Mouse (Mus musculus) heart, embryonic 10.5 days (tissue): ENCODE measurements at regions not wholly inside any gene's neighbourhood (a gene's known extent, or its start where the extent isn't known, plus 50 kb on each side); places are given as distances from the start of the nearest gene placed in this dataset.

Experiments
- DNase-seq: peaks from one replicate; pipeline ENCODE4 v3.0.0-alpha.2; 2017; ENCODE audit warnings: low spot score
- H3K27ac ChIP-seq: fragments of 300-500 bp; sonication (generic); 2 replicates; pipeline ENCODE4 v1.5.1; 2016; ENCODE audit warnings: mild to moderate bottlenecking
- H3K27me3 ChIP-seq: fragments of 300-500 bp; sonication (generic); 2 replicates; pipeline ENCODE4 v1.6.1; 2016; ENCODE audit warnings: mild to moderate bottlenecking; ENCODE audit not compliant: poor library complexity, insufficient read depth, severe bottlenecking
- H3K36me3 ChIP-seq: fragments of 300-500 bp; sonication (generic); 2 replicates; pipeline ENCODE4 v1.6.1; 2016; ENCODE audit warnings: mild to moderate bottlenecking, moderate library complexity
- H3K4me1 ChIP-seq: fragments of 300-500 bp; sonication (generic); 2 replicates; pipeline ENCODE4 v1.6.1; 2016; ENCODE audit warnings: mild to moderate bottlenecking
- H3K4me3 ChIP-seq: fragments of 300-500 bp; sonication (generic); 2 replicates; pipeline ENCODE4 v1.5.1; 2016; ENCODE audit warnings: mild to moderate bottlenecking, moderate library complexity
- H3K9me3 ChIP-seq: fragments of 300-500 bp; sonication (generic); 2 replicates; pipeline ENCODE4 v1.6.1; 2016; ENCODE audit warnings: mild to moderate bottlenecking, moderate library complexity
- WGBS: fragments of 180-500 bp; shearing (Covaris S2); methylation state at CpG from one replicate; pipeline ENCODE4 v1.1.7; 2016; 5-methylcytosine and 5-hydroxymethylcytosine counted together

GRCm38 (mm10) chr7:84800966-84801365 is 52.4 kb upstream of the Olfr291 start:
- Histone ChIP-seq H3K27me3 (peaks cover 7% of the 10 kb centered on the region; the same call in 1 of the 2 replicates), H3K4me1 (no peaks in the 10 kb centered on the region), H3K36me3 (no peaks in the 10 kb centered on the region), H3K27ac (no peak overlapping the region), H3K4me3 (no peak overlapping the region), H3K9me3 (no peaks in the 10 kb centered on the region)
- WGBS = 29% methylated on average over 12 of the region's 12 CpGs
- DNase-seq = no peak

- 11% methylated on average over 1 of the region's 1 CpGs for WGBS
- H3K27ac ChIP-seq = no peak overlapping the region
- no peaks in the 10 kb centered on the region for H3K36me3 ChIP-seq
- no peak overlapping the region for H3K4me3 ChIP-seq
- no peak for DNase-seq
- no peaks in the 10 kb centered on the region for H3K27me3 ChIP-seq
- H3K9me3 ChIP-seq = no peaks in the 10 kb centered on the region
- no peaks in the 10 kb centered on the region for H3K4me1 ChIP-seq
These were observed 58.7 kb upstream of the Olfr291 start for GRCm38 (mm10) chr7:84794655-84795054.

GRCm38 (mm10) chr7:84779276-84779825 is 74.0 kb upstream of the Olfr291 start:
- Histone ChIP-seq H3K27ac (peak overlapping the region; percentile 85), H3K36me3 (no peaks in the 10 kb centered on the region), H3K4me3 (peak overlapping the region; percentile 68), H3K27me3 (no peaks in the 10 kb centered on the region), H3K9me3 (no peaks in the 10 kb centered on the region), H3K4me1 (no peaks in the 10 kb centered on the region)
- DNase-seq = peak; percentile 90
- under 1% methylated on average over 30 of the region's 30 CpGs for WGBS

- Histone ChIP-seq H3K4me3 (no peak overlapping the region), H3K4me1 (no peaks in the 10 kb centered on the region), H3K36me3 (no peaks in the 10 kb centered on the region), H3K9me3 (no peaks in the 10 kb centered on the region), H3K27ac (no peak overlapping the region), H3K27me3 (no peaks in the 10 kb centered on the region)
- DNase-seq = no peak
These were observed 75.7 kb upstream of the Olfr291 start for GRCm38 (mm10) chr7:84777696-84778095.

GRCm38 (mm10) chr7:84756261-84756660 is 66.5 kb upstream of the Zfand6 start:
- WGBS = 79% methylated on average over 3 of the region's 3 CpGs

GRCm38 (mm10) chr7:84753361-84753760 is 63.6 kb upstream of the Zfand6 start:
- H3K4me1 ChIP-seq = 0 out of 2 replicates have a peak, but pooled peaks cover 4% of the 10 kb centered on the region
- H3K9me3 ChIP-seq = no peaks in the 10 kb centered on the region
- DNase-seq = no peak
- H3K4me3 ChIP-seq = no peak overlapping the region
- 80% methylated on average over 1 of the region's 1 CpGs for WGBS
- H3K27ac ChIP-seq = no peak overlapping the region
- no peaks in the 10 kb centered on the region for H3K36me3 ChIP-seq
- no peaks in the 10 kb centered on the region for H3K27me3 ChIP-seq

More at GRCm38 (mm10) chr7:84756261-84756660, 66.5 kb upstream of the Zfand6 start:
- H3K27me3 ChIP-seq = no peaks in the 10 kb centered on the region
- H3K36me3 ChIP-seq = no peaks in the 10 kb centered on the region
- no peak for DNase-seq
- H3K4me3 ChIP-seq = no peak overlapping the region
- no peaks in the 10 kb centered on the region for H3K9me3 ChIP-seq
- no peak overlapping the region for H3K27ac ChIP-seq
- no peaks in the 10 kb centered on the region for H3K4me1 ChIP-seq

GRCm38 (mm10) chr7:84749434-84750301 is 59.9 kb upstream of the Zfand6 start:
- Histone ChIP-seq H3K4me3 (peak overlapping the region; percentile 59), H3K4me1 (0 out of 2 replicates have a peak, but pooled peaks cover 4% of the 10 kb centered on the region), H3K36me3 (no peaks in the 10 kb centered on the region), H3K9me3 (no peaks in the 10 kb centered on the region), H3K27me3 (no peaks in the 10 kb centered on the region), H3K27ac (peak overlapping the region; percentile 69; the same call in 1 of the 2 replicates)
- WGBS = 4% methylated on average over 21 of the region's 21 CpGs
- DNase-seq = peak; percentile 86

- no peaks in the 10 kb centered on the region for H3K36me3 ChIP-seq
- H3K27me3 ChIP-seq = no peaks in the 10 kb centered on the region
- no peaks in the 10 kb centered on the region for H3K9me3 ChIP-seq
- DNase-seq = no peak
- WGBS = 67% methylated on average over 1 of the region's 1 CpGs
- no peak overlapping the region for H3K4me3 ChIP-seq
- no peak overlapping the region for H3K27ac ChIP-seq
- H3K4me1 ChIP-seq = 0 out of 2 replicates have a peak, but pooled peaks cover 4% of the 10 kb centered on the region
These were observed 58.1 kb upstream of the Zfand6 start for GRCm38 (mm10) chr7:84747847-84748246.

GRCm38 (mm10) chr7:84744321-84745070 is 54.7 kb upstream of the Zfand6 start:
- no peak for DNase-seq
- H3K27ac ChIP-seq = no peak overlapping the region
- no peaks in the 10 kb centered on the region for H3K9me3 ChIP-seq
- 0 out of 2 replicates have a peak, but pooled peaks cover 4% of the 10 kb centered on the region for H3K4me1 ChIP-seq
- no peak overlapping the region for H3K4me3 ChIP-seq
- WGBS = 82% methylated on average over 5 of the region's 5 CpGs
- H3K27me3 ChIP-seq = no peaks in the 10 kb centered on the region
- no peaks in the 10 kb centered on the region for H3K36me3 ChIP-seq

GRCm38 (mm10) chr7:84739965-84740390 is 50.2 kb upstream of the Zfand6 start:
- no peaks in the 10 kb centered on the region for H3K36me3 ChIP-seq
- H3K27me3 ChIP-seq = no peaks in the 10 kb centered on the region
- 15% methylated on average over 2 of the region's 2 CpGs for WGBS
- H3K27ac ChIP-seq = no peak overlapping the region
- DNase-seq = no peak
- no peaks in the 10 kb centered on the region for H3K4me1 ChIP-seq
- H3K9me3 ChIP-seq = no peaks in the 10 kb centered on the region
- H3K4me3 ChIP-seq = no peak overlapping the region
